ENCODE assay signal across 1 mouse cellular context in the genomic region with DNA sequence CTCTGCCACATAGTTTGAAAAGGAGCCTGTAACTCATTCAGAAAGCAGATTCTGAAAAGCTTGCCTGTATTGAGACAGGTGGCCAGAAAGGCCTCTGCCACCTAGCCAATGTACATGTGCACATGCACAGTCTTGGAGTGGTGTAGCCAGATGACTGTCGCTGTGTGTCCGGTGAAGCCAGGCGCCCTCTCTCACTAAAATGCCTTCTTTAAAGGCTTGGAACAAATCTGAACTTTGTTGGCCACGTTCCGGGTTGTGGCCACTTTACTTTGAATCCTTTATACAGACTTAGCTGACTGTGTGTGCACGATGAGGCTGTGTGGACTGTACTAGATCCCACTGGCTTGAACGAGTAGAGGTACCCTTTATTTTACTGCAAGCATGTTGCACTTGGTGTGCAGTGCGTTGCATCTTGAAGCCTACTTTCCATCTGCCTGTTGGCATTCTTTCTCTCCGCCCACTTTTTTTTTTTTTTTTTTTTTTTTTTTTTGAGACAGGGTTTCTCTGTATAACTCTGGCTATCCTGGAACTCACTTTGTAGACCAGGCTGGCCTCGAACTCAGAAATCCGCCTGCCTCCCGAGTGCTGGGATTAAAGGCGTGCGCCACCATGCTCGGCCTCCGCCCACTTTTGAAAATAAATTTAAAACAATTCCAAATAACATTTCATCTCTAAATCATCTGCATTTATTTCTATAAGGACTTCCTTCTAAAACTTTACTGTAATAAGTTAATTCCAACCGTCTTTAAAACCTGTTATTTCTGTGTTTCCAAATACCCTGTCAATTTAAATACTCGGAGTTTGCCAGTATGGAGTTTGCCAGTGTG.
TF ChIP-seq lines count a peak whose summit lies in the region.

No protein-coding gene starts in this region.

TF ChIP-seq in CH12.LX, 34 proteins besides CTCF, POLR2A, EP300 and RAD21:
- peak; percentile 92 for TF ChIP-seq ZNF384 (IDR thresholded peaks at IDR 0.05; ENCODE audit: low read depth, low read length)
- TF ChIP-seq SMC3 (IDR thresholded peaks at IDR 0.05; ENCODE audit: low read depth, low read length) = no peak
- peak; percentile 41; the same call in 1 of the 2 replicates for TF ChIP-seq MAX (IDR thresholded peaks at IDR 0.05; ENCODE audit: low read length)
- TF ChIP-seq SIN3A (IDR thresholded peaks at IDR 0.05; ENCODE audit: low read length) = peak; percentile 15; the same call in 1 of the 2 replicates
- peak; percentile 57; the same call in 1 of the 2 replicates for TF ChIP-seq MXI1 (IDR thresholded peaks at IDR 0.05; ENCODE audit: low read depth, low read length)
- TF ChIP-seq ZKSCAN1 (IDR thresholded peaks at IDR 0.05; ENCODE audit: borderline replicate concordance, low read depth, low read length) = no peak
